ENCODE assay signal across 9 mouse cellular contexts in the genomic region with DNA sequence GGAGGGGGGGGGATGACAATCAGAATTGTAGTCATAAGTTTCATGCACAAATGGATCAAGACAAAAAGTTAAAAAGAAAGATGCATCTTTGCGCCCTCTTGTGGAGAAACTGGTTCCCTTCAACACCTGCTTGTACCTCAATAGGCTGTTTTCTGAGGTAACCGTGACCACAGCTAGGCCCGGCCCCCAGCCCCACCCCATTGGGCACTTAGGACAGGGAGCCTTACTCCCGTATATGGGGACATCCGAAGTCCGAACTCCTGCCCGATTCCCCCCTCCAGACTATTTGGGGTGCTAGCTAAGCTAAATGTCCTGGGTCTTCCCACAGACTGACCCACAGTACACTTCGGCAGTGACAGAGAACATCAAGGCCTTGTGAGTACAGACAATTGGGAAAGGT. TPM values are rescaled to one million over a fixed set of nuclear protein-coding genes. Genes with fewer than 3 reads are reported as not detected.
DNase-seq lines count a peak whose midpoint lies in the region; ATAC-seq and TF ChIP-seq lines count a peak whose summit lies in the region.
"Had no signal": no experiment of that assay in that cellular context is flagged by ENCODE, and none has a peak within 500 bp of the region (broad histone marks: within the 10 kb centered on the region; RNA-seq: fewer than 3 reads in every experiment).

No protein-coding gene starts in this region.

- no peaks in the 10 kb centered on the region for H3K9me3 ChIP-seq in midbrain, embryonic 10.5 days (replicated peaks)
- H3K9me3 ChIP-seq in midbrain, embryonic 16.5 days (replicated peaks; ENCODE audit: control insufficient read depth, low read length, poor library complexity, severe bottlenecking) = no peaks in the 10 kb centered on the region
- H3K9me3 ChIP-seq in intestine, embryonic 14.5 days (ENCODE audit: control insufficient read depth, low read length) = no peaks in the 10 kb centered on the region
- H3K9me3 ChIP-seq in liver, embryonic 15.5 days (replicated peaks) = no peaks in the 10 kb centered on the region
- no peaks in the 10 kb centered on the region for H3K9me3 ChIP-seq in neural tube, embryonic 15.5 days (replicated peaks)

- H3K27ac ChIP-seq in midbrain, embryonic 10.5 days (replicated peaks) = no peak overlapping the region
- no peak overlapping the region for H3K27ac ChIP-seq in midbrain, embryonic 16.5 days (ENCODE audit: low read length)
- no peak overlapping the region for H3K27ac ChIP-seq in intestine, embryonic 14.5 days (ENCODE audit: low read depth)
- H3K27ac ChIP-seq in liver, embryonic 15.5 days (replicated peaks) = no peak overlapping the region
- H3K27ac ChIP-seq in neural tube, embryonic 15.5 days (replicated peaks) = no peak overlapping the region

- peaks cover 67% of the 10 kb centered on the region for H3K27me3 ChIP-seq in midbrain, embryonic 10.5 days (ENCODE audit: low read depth, poor library complexity, severe bottlenecking)
- H3K27me3 ChIP-seq in midbrain, embryonic 16.5 days (ENCODE audit: control insufficient read depth, insufficient read depth, low read depth, low read length) = 0 out of 2 replicates have a peak, but pooled peaks cover 4% of the 10 kb centered on the region
- no peaks in the 10 kb centered on the region for H3K27me3 ChIP-seq in intestine, embryonic 14.5 days (replicated peaks; ENCODE audit: control insufficient read depth, insufficient read depth, low read length)
- no peaks in the 10 kb centered on the region for H3K27me3 ChIP-seq in liver, embryonic 15.5 days
- peaks cover 5% of the 10 kb centered on the region; the same call in 1 of the 2 replicates for H3K27me3 ChIP-seq in neural tube, embryonic 15.5 days (replicated peaks)

- no peak overlapping the region for H3K4me2 ChIP-seq in midbrain, embryonic 16.5 days (ENCODE audit: low read length)
- H3K4me2 ChIP-seq in intestine, embryonic 14.5 days (ENCODE audit: low read length) = peak overlapping the region; percentile 46
- H3K4me2 ChIP-seq in liver, embryonic 15.5 days = peak overlapping the region; percentile 47
- H3K4me2 ChIP-seq in neural tube, embryonic 15.5 days = peak overlapping the region; percentile 38

- TF ChIP-seq POLR2A in brain, embryonic 14.5 days (IDR thresholded peaks at IDR 0.05; ENCODE audit: borderline replicate concordance, extremely low read depth, insufficient read depth, insufficient read length, poor library complexity, severe bottlenecking) = no peak

- no peak for DNase-seq in midbrain, embryonic 10.5 days (ENCODE audit: low spot score)
- peak; percentile 82 for DNase-seq in brain, embryonic 14.5 days (ENCODE audit: low read depth)
- DNase-seq in intestine, embryonic 14.5 days (ENCODE audit: low spot score) = peak; percentile 84
- no peak for DNase-seq in ovary, postnatal 10 days (ENCODE audit: low spot score)

- H3K36me3 ChIP-seq in midbrain, embryonic 10.5 days = peaks cover 45% of the 10 kb centered on the region
- H3K36me3 ChIP-seq in midbrain, embryonic 16.5 days (ENCODE audit: control insufficient read depth, insufficient read depth, low read length) = peaks cover 29% of the 10 kb centered on the region
- H3K36me3 ChIP-seq in intestine, embryonic 14.5 days (ENCODE audit: control insufficient read depth, insufficient read depth, low read length) = peaks cover 37% of the 10 kb centered on the region
- H3K36me3 ChIP-seq in liver, embryonic 15.5 days (replicated peaks) = peaks cover 55% of the 10 kb centered on the region
- peaks cover 36% of the 10 kb centered on the region for H3K36me3 ChIP-seq in neural tube, embryonic 15.5 days

- peak overlapping the region; percentile 41 for H3K4me3 ChIP-seq in midbrain, embryonic 10.5 days
- no peak overlapping the region for H3K4me3 ChIP-seq in midbrain, embryonic 16.5 days (ENCODE audit: low read depth, low read length)
- H3K4me3 ChIP-seq in intestine, embryonic 14.5 days (ENCODE audit: low read depth, low read length) = no peak overlapping the region
- H3K4me3 ChIP-seq in liver, embryonic 15.5 days (replicated peaks) = no peak overlapping the region
- H3K4me3 ChIP-seq in neural tube, embryonic 15.5 days (replicated peaks) = no peak overlapping the region

- H3K9ac ChIP-seq in midbrain, embryonic 16.5 days (ENCODE audit: low read depth, low read length) = no peak overlapping the region
- H3K9ac ChIP-seq in intestine, embryonic 14.5 days (ENCODE audit: low read length) = no peak overlapping the region
- no peak overlapping the region for H3K9ac ChIP-seq in liver, embryonic 15.5 days
- no peak overlapping the region for H3K9ac ChIP-seq in neural tube, embryonic 15.5 days (replicated peaks)

- WGBS in midbrain, embryonic 10.5 days = 15% methylated on average over 8 of the region's 8 CpGs
- 17% methylated on average over 8 of the region's 8 CpGs for WGBS in midbrain, embryonic 16.5 days
- 17% methylated on average over 8 of the region's 8 CpGs for WGBS in intestine, embryonic 14.5 days
- 34% methylated on average over 8 of the region's 8 CpGs for WGBS in liver, embryonic 15.5 days (ENCODE audit: insufficient replicate concordance)
- WGBS in neural tube, embryonic 15.5 days = 16% methylated on average over 8 of the region's 8 CpGs

- no peak for ATAC-seq in midbrain, embryonic 16.5 days
- 0 out of 2 replicates have a peak, but pooled peaks have one; percentile 36 for ATAC-seq in erythroid progenitor cell, adult 5-6 weeks (replicated peaks; ENCODE audit: low FRiP score, poor library complexity, severe bottlenecking)
- no peak for ATAC-seq in intestine, embryonic 14.5 days (replicated peaks; ENCODE audit: low FRiP score, low TSS enrichment, low read depth)
- no peak for ATAC-seq in liver, embryonic 15.5 days (ENCODE audit: insufficient read depth)
- no peak for ATAC-seq in neural tube, embryonic 15.5 days (ENCODE audit: low FRiP score)

- peaks cover 57% of the 10 kb centered on the region for H3K4me1 ChIP-seq in midbrain, embryonic 10.5 days
- peaks cover 26% of the 10 kb centered on the region for H3K4me1 ChIP-seq in midbrain, embryonic 16.5 days (ENCODE audit: control insufficient read depth, insufficient read depth, low read length)
- H3K4me1 ChIP-seq in intestine, embryonic 14.5 days (replicated peaks; ENCODE audit: control insufficient read depth, insufficient read depth, low read length) = peaks cover 11% of the 10 kb centered on the region
- H3K4me1 ChIP-seq in liver, embryonic 15.5 days (replicated peaks) = peaks cover 58% of the 10 kb centered on the region
- peaks cover 44% of the 10 kb centered on the region for H3K4me1 ChIP-seq in neural tube, embryonic 15.5 days

- peak; percentile 60; the same call in 1 of the 2 replicates for TF ChIP-seq CTCF in brain, embryonic 14.5 days (IDR thresholded peaks at IDR 0.05; ENCODE audit: borderline replicate concordance, extremely low read depth, insufficient read depth, insufficient read length)

RNA-seq across cellular contexts. Expression of a gene that starts 7.0 kb away (rescaled TPM):
- polyA plus RNA-seq in midbrain, embryonic 10.5 days (2016; fragmentation: Nextera tagmentation; extraction: Ambion mirVana) = 0.75 and 1.2 TPM in 2 replicates
- 1.8 and 3.3 TPM in 2 replicates for polyA plus RNA-seq in midbrain, embryonic 16.5 days (2015; fragmentation: Nextera tagmentation; extraction: Ambion mirVana)
- 3.5 and 4.5 TPM in 2 replicates for polyA plus RNA-seq in brain, embryonic 14.5 days (2012; rRNA removed)
- 3.2 TPM in 1 of 2 replicates, not detected in the other for total RNA-seq in erythroid progenitor cell, adult 5-6 weeks (2015; ENCODE audit: low replicate concordance)
- total RNA-seq in erythroid progenitor cell, adult 5-6 weeks (2017; ENCODE audit: low replicate concordance) = 0.77 TPM in 1 of 2 replicates, not detected in the other
- 3.4 and 4.2 TPM in 2 replicates for polyA plus RNA-seq in intestine, embryonic 14.5 days (2014; fragmentation: Nextera tagmentation; extraction: Ambion mirVana)
- polyA plus RNA-seq in liver, embryonic 15.5 days (2015; fragmentation: Nextera tagmentation; extraction: Ambion mirVana) = 0.46 and 0.51 TPM in 2 replicates
- polyA plus RNA-seq in neural tube, embryonic 15.5 days (2015; fragmentation: Nextera tagmentation; extraction: Ambion mirVana) = 2.9 and 3.7 TPM in 2 replicates
- polyA plus RNA-seq: erythroblast, embryonic 14.5 days had no signal

RNA-seq across cellular contexts. Expression of a gene that starts 20.7 kb away (rescaled TPM):
- polyA plus RNA-seq in midbrain, embryonic 10.5 days (2016; fragmentation: Nextera tagmentation; extraction: Ambion mirVana) = 12.1 and 18.1 TPM in 2 replicates
- polyA plus RNA-seq in midbrain, embryonic 16.5 days (2015; fragmentation: Nextera tagmentation; extraction: Ambion mirVana) = 33.3 and 38.3 TPM in 2 replicates
- 78.9 and 97.1 TPM in 2 replicates for polyA plus RNA-seq in brain, embryonic 14.5 days (2012; rRNA removed)
- total RNA-seq in erythroid progenitor cell, adult 5-6 weeks (2015; ENCODE audit: low replicate concordance) = 26.8 and 48.7 TPM in 2 replicates
- 38.2 and 40.9 TPM in 2 replicates for total RNA-seq in erythroid progenitor cell, adult 5-6 weeks (2017; ENCODE audit: low replicate concordance)
- polyA plus RNA-seq in intestine, embryonic 14.5 days (2014; fragmentation: Nextera tagmentation; extraction: Ambion mirVana) = 13.3 and 24.4 TPM in 2 replicates
- 12.7 and 14.9 TPM in 2 replicates for polyA plus RNA-seq in liver, embryonic 15.5 days (2015; fragmentation: Nextera tagmentation; extraction: Ambion mirVana)
- 50.2 and 63.8 TPM in 2 replicates for polyA plus RNA-seq in neural tube, embryonic 15.5 days (2015; fragmentation: Nextera tagmentation; extraction: Ambion mirVana)

RNA-seq across cellular contexts. Expression of a gene that starts 20.8 kb away (rescaled TPM):
- polyA plus RNA-seq in midbrain, embryonic 10.5 days (2016; fragmentation: Nextera tagmentation; extraction: Ambion mirVana) = 136 and 165 TPM in 2 replicates
- 374 and 394 TPM in 2 replicates for polyA plus RNA-seq in midbrain, embryonic 16.5 days (2015; fragmentation: Nextera tagmentation; extraction: Ambion mirVana)
- 171 and 203 TPM in 2 replicates for polyA plus RNA-seq in brain, embryonic 14.5 days (2012; rRNA removed)
- 28.5 and 36.4 TPM in 2 replicates for total RNA-seq in erythroid progenitor cell, adult 5-6 weeks (2015; ENCODE audit: low replicate concordance)
- 179 and 213 TPM in 2 replicates for total RNA-seq in erythroid progenitor cell, adult 5-6 weeks (2017; ENCODE audit: low replicate concordance)
- 181 and 183 TPM in 2 replicates for polyA plus RNA-seq in intestine, embryonic 14.5 days (2014; fragmentation: Nextera tagmentation; extraction: Ambion mirVana)
- 161 and 189 TPM in 2 replicates for polyA plus RNA-seq in liver, embryonic 15.5 days (2015; fragmentation: Nextera tagmentation; extraction: Ambion mirVana)
- 421 and 450 TPM in 2 replicates for polyA plus RNA-seq in neural tube, embryonic 15.5 days (2015; fragmentation: Nextera tagmentation; extraction: Ambion mirVana)

RNA-seq across cellular contexts. Expression of a gene that starts 57.2 kb away (rescaled TPM):
- polyA plus RNA-seq in midbrain, embryonic 10.5 days (2016; fragmentation: Nextera tagmentation; extraction: Ambion mirVana) = 23.4 and 23.8 TPM in 2 replicates
- polyA plus RNA-seq in midbrain, embryonic 16.5 days (2015; fragmentation: Nextera tagmentation; extraction: Ambion mirVana) = 32.7 and 39.2 TPM in 2 replicates
- polyA plus RNA-seq in brain, embryonic 14.5 days (2012; rRNA removed) = 33.1 and 35.9 TPM in 2 replicates
- 2.5 and 6.1 TPM in 2 replicates for total RNA-seq in erythroid progenitor cell, adult 5-6 weeks (2015; ENCODE audit: low replicate concordance)
- total RNA-seq in erythroid progenitor cell, adult 5-6 weeks (2017; ENCODE audit: low replicate concordance) = 0.51 TPM in 1 of 2 replicates, not detected in the other
- polyA plus RNA-seq in intestine, embryonic 14.5 days (2014; fragmentation: Nextera tagmentation; extraction: Ambion mirVana) = 15.6 and 18.1 TPM in 2 replicates
- 7.6 and 8.4 TPM in 2 replicates for polyA plus RNA-seq in liver, embryonic 15.5 days (2015; fragmentation: Nextera tagmentation; extraction: Ambion mirVana)
- polyA plus RNA-seq in neural tube, embryonic 15.5 days (2015; fragmentation: Nextera tagmentation; extraction: Ambion mirVana) = 34.2 and 36.7 TPM in 2 replicates

Comparison
In these comparisons a context has a peak if more than half of its experiments do, and no peak if none do; other contexts are left out.
1. DNase-seq: peak in brain, embryonic 14.5 days (single experiment) and intestine, embryonic 14.5 days (single experiment); none in midbrain, embryonic 10.5 days (single experiment) and ovary, postnatal 10 days (single experiment).